Mouse (Mus musculus) stomach, embryonic 15.5 days (tissue): ENCODE results near the gene Trpm3. TPM values are rescaled to one million over a fixed set of nuclear protein-coding genes. Genes with fewer than 3 reads are reported as not detected.

Experiments used
- ATAC-seq: fragments of 200-750 bp; cut with Nextera tagmentation; 2 replicates; pipeline ENCODE4 v1.8.0; 2017; ENCODE audit warnings: low read depth, moderate number of reproducible peaks, moderate TSS enrichment; ENCODE audit not compliant: insufficient read depth, low FRiP score
- H3K27ac ChIP-seq: fragments of 300-500 bp; sonication (generic); 2 replicates; pipeline ENCODE4 v1.5.1; 2015; ENCODE audit warnings: mild to moderate bottlenecking, inconsistent platforms
- H3K27me3 ChIP-seq: fragments of 300-500 bp; sonication (generic); replicated peaks from 2 replicates; pipeline ENCODE4 v1.6.1; 2015; ENCODE audit warnings: inconsistent platforms
- H3K36me3 ChIP-seq: fragments of 300-500 bp; sonication (generic); 2 replicates; pipeline ENCODE4 v1.6.1; 2015; ENCODE audit warnings: inconsistent platforms
- H3K4me1 ChIP-seq: fragments of 300-500 bp; sonication (generic); 2 replicates; pipeline ENCODE4 v1.6.1; 2015; ENCODE audit warnings: inconsistent platforms
- H3K4me2 ChIP-seq: fragments of 300-500 bp; sonication (generic); 2 replicates; pipeline ENCODE4 v1.6.1; 2015; ENCODE audit warnings: mild to moderate bottlenecking, inconsistent platforms
- H3K4me3 ChIP-seq: fragments of 300-500 bp; sonication (generic); replicated peaks from 2 replicates; pipeline ENCODE4 v1.5.1; 2015; ENCODE audit warnings: inconsistent platforms
- H3K9ac ChIP-seq: fragments of 300-500 bp; sonication (generic); 2 replicates; pipeline ENCODE4 v1.6.1; 2015; ENCODE audit warnings: inconsistent platforms
- H3K9me3 ChIP-seq: fragments of 300-500 bp; sonication (generic); 2 replicates; pipeline ENCODE4 v1.6.1; 2016; ENCODE audit warnings: inconsistent platforms
- WGBS: fragments of 180-500 bp; shearing (Covaris S2); methylation state at CpG from one replicate; pipeline ENCODE4 v1.1.7; 2015; 5-methylcytosine and 5-hydroxymethylcytosine counted together
- polyA plus RNA-seq: library from polyadenylated mRNA; unstranded; fragments of >200 nt; fragmentation: Nextera tagmentation; extraction: Ambion mirVana; gene quantifications from 2 replicates; pipeline ENCODE4 v1.2.1, GENCODE M21; 2015

Trpm3 gene
- polyA plus RNA-seq, 1 experiment from 2014 or later: 0.58 TPM

DNA sequence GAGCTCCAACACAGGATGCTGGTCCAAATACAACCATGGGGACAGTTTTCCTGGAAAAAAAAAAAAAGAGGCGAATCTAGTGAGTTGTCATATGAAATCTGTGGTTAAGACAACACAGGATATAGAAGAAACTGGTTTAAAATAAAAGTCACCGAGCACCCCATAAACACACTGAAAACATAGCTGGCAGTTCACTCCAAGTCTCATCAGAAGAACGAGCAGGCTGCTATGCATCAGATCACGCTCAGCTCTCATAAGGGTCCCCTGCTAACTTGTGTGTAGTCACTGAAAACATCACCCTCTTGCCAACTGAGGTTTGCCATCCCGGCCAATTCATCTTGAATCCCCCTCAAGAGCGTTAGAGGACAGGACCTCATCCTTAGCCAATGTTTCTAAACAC lies 476.5 kb downstream of the Trpm3 start:
- no peak for ATAC-seq
- Histone ChIP-seq H3K4me2 (no peak overlapping the region), H3K4me3 (no peak overlapping the region), H3K36me3 (no peaks in the 10 kb centered on the region), H3K9me3 (no peaks in the 10 kb centered on the region), H3K27me3 (no peaks in the 10 kb centered on the region), H3K27ac (no peak overlapping the region), H3K4me1 (no peaks in the 10 kb centered on the region), H3K9ac (no peak overlapping the region)
- WGBS: 86% methylated on average over 6 of the region's 6 CpGs

DNA sequence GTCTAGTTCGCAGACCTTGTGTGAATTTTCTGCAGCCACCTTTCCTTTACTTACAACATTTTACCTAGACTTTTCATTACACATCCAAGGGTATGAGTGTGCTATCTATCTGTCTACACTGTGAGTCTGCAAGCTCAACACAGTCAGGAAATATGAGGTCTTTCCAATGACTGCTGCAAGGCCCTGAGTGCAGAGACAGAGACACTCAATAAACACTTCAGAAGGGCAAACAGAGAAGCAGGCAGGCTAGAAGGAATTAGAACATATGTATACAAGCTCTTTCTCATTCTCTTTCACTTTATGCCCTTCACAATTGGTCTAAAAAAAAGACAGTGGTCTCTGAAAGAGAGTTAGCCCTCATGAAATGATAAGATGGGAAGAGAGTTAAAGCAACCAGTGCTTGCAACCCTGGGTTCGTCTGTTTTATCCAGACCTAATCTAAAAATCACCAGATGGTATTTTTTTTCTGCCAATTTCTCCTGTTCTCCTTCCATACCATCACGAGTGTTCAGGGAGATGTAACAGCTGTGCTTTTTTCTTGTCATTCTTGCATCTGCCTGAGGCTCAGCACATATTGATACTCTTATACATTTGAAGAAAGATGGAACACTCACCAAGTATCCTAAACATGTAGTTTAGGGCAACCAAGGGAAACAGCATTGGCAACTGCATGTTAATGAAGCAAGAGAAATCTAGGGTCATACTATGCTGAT lies 486.1 kb downstream of the Trpm3 start:
- Histone ChIP-seq H3K27me3 (no peaks in the 10 kb centered on the region), H3K4me2 (no peak overlapping the region), H3K4me3 (no peak overlapping the region), H3K27ac (no peak overlapping the region), H3K9ac (no peak overlapping the region), H3K9me3 (no peaks in the 10 kb centered on the region), H3K36me3 (no peaks in the 10 kb centered on the region), H3K4me1 (no peaks in the 10 kb centered on the region)
- ATAC-seq: no peak
- 61% methylated on average over 3 of the region's 3 CpGs for WGBS

DNA sequence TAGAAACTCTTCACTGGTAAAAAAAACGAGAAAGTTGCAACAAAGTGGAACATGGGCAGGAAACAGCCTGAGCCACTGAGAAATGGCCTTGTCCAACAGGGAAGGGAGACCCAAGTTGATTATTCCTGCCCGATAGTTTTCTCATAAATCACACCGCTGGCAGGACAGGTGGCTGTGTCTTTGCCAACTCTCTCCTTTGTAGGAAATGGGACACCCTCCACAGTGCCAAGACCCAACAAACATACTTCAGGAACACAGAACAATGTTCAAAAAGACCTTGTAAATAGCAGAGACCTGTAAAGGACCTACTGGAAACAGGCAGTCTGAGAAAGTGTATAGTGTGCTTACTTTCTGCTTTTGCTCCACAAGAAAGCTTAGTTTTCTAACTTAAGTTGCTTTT lies 490.0 kb downstream of the Trpm3 start:
- Histone ChIP-seq H3K4me1 (no peaks in the 10 kb centered on the region), H3K4me2 (no peak overlapping the region), H3K27ac (no peak overlapping the region), H3K9ac (no peak overlapping the region), H3K9me3 (no peaks in the 10 kb centered on the region), H3K27me3 (no peaks in the 10 kb centered on the region), H3K4me3 (no peak overlapping the region), H3K36me3 (no peaks in the 10 kb centered on the region)
- ATAC-seq: no peak
- WGBS: 75% methylated on average over 3 of the region's 3 CpGs

DNA sequence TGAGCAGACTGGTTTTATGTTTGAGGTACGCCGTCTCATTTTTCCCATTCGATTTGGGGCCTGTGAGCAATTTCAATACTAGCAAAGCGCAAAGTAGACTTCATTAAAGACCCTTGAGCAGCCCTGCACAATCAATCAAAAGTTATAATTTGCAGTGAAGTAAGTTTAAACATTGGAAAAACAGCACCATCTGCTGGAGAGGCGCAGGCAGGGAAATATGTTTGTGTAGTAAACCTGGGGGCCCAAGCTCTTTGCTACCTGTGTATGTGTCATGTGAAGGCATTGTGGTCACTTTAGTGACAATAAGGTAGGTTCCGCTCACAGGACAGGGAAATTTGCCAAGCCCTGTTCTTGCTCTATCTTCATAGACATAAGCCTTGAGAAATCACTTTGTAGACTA lies 492.5 kb downstream of the Trpm3 start:
- Histone ChIP-seq H3K4me3 (no peak overlapping the region), H3K9me3 (no peaks in the 10 kb centered on the region), H3K4me2 (no peak overlapping the region), H3K36me3 (no peaks in the 10 kb centered on the region), H3K27ac (no peak overlapping the region), H3K27me3 (no peaks in the 10 kb centered on the region), H3K4me1 (no peaks in the 10 kb centered on the region), H3K9ac (no peak overlapping the region)
- WGBS: 59% methylated on average over 6 of the region's 6 CpGs
- ATAC-seq: no peak

DNA sequence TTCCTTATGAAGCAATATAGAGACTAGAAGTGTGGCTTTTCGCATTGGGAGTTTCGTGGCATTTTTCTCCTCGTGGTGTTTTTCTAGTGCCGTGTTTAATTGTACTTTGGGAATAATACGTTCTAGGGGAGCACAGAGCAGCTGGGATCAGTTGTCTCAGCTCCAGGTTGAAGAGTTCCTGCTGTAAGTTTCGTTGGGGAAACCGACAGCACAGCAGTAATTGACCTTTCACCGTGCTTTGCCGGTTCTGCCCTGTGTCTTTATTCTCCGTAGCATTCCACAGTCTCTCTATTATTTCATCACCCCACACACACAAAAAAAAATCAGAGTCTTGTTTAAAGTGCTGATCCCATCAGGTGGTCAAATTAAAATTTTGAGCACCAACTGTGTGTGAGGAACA lies 496.8 kb downstream of the Trpm3 start:
- Histone ChIP-seq H3K9me3 (no peaks in the 10 kb centered on the region), H3K9ac (no peak overlapping the region), H3K4me3 (no peak overlapping the region), H3K27ac (no peak overlapping the region), H3K36me3 (no peaks in the 10 kb centered on the region), H3K4me1 (no peaks in the 10 kb centered on the region), H3K4me2 (no peak overlapping the region), H3K27me3 (no peaks in the 10 kb centered on the region)
- WGBS: 46% methylated on average over 10 of the region's 10 CpGs
- no peak for ATAC-seq

DNA sequence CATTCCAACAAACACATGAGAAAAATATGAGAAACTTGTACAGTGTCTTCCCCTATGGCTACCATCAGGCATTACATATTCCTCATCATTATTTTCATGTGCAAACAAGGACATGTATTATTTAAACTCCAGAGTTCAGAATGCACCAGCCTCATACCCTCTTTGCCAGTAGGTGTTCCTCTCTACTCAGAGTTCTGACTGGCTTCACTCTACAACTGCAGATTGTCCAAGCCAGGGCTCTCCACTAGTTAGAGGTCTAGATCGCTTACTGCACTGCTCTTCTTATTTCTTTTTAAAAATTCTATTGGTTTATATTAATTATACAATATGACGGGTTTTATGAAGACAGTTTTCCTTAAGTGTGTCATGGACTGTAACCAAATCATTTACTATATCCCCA lies 498.9 kb downstream of the Trpm3 start:
- whole genome bisulfite sequencing: 84% methylated on average over 2 of the region's 2 CpGs
- ATAC-seq: no peak

DNA sequence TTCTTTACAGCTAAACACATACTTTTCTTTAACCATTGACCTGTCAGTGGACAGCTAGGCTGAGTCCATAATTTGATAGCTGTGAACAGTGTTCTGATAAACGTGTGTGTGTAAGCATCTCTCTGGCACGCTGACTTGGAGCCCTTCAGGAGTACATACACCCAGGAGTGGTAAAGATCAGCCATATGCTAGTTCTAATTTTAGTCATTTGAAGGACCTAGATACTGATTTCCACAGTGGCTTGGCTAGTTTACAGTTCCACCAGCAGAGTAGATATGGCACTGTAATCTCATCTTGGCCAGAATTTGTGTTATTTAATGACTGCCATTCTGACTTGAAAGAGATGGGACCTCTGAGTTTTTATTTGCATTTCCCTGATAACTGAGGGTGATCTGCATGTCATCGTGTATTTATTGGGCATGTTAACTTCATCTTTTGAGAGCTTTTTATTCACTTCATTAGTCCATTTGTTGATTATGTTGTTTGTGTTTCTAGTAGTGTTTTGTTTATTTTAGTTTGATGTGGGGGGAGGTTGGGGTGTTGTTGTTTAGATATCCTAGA lies 499.6 kb downstream of the Trpm3 start:
- no peaks in the 10 kb centered on the region for H3K36me3 ChIP-seq
- H3K9me3 ChIP-seq: no peaks in the 10 kb centered on the region
- no peak overlapping the region for H3K4me3 ChIP-seq
- no peaks in the 10 kb centered on the region for H3K4me1 ChIP-seq
- no peaks in the 10 kb centered on the region for H3K27me3 ChIP-seq
- 63% methylated on average over 3 of the region's 3 CpGs for WGBS
- H3K27ac ChIP-seq: no peak overlapping the region
- H3K9ac ChIP-seq: no peak overlapping the region
- no peak for ATAC-seq
- no peak overlapping the region for H3K4me2 ChIP-seq

More for the DNA sequence above, 498.9 kb downstream of the Trpm3 start:
- Histone ChIP-seq H3K27me3 (no peaks in the 10 kb centered on the region), H3K4me1 (no peaks in the 10 kb centered on the region), H3K4me3 (no peak overlapping the region), H3K36me3 (no peaks in the 10 kb centered on the region), H3K4me2 (no peak overlapping the region), H3K27ac (no peak overlapping the region), H3K9ac (no peak overlapping the region), H3K9me3 (no peaks in the 10 kb centered on the region)

DNA sequence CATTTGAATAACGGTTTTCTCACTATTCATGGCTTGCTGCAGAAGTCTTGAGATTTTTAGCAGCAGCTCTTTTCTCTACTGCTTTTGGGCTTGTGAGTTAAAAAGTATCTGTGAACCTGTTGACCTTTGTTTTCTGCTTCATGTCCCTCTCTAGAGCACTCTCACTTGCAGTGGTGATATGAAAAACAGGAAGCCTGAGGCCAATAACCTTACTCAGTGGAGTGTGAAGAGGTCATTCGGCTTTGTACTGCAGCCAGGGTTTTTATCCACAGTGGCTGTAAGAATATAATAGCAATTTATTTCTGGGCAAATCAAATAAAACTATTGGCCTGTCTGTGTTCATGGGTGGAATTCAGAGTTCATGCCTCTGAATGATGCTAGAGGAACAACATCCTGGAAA lies 503.3 kb downstream of the Trpm3 start:
- 59% methylated on average over 2 of the region's 2 CpGs for WGBS
- no peak overlapping the region for H3K9ac ChIP-seq
- no peaks in the 10 kb centered on the region for H3K9me3 ChIP-seq
- no peak overlapping the region for H3K4me3 ChIP-seq
- no peaks in the 10 kb centered on the region for H3K27me3 ChIP-seq
- ATAC-seq: no peak
- H3K27ac ChIP-seq: no peak overlapping the region
- no peaks in the 10 kb centered on the region for H3K4me1 ChIP-seq
- H3K36me3 ChIP-seq: no peaks in the 10 kb centered on the region
- H3K4me2 ChIP-seq: no peak overlapping the region

DNA sequence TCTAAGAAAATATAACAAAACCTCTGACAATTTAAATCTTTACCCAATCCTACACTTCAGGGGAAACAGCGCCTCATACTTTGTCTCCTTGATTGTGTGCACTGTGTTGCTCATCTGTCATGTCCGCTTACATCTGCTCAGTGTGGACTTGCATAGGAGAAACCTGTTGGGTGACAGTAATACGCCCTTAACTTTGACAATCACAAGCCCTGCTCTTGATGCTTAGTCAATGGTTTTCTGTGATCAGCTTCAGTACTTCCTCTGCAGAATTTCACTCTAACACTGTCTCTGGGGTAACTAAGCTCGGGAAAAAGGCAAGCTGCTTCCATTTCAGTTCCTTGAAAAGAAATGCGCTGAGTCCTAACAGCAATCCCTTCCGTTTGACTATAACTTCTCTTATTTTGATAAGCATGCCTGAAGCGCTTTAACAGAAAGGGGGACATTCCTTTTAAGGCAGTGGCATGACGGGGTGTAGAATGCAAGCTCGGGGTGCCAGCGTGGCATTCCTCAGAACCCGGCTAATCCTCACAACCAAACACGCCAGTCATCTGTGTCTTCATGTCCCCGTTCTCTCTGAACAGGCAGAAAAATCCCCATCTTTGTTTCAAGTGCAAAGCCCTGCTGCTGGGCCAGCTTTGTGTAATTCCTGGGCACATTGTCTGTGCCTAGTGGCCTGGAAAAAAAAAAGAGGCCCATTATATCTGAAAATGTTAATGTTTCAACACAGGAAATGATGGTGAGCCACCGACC lies 517.8 kb downstream of the Trpm3 start:
- H3K27me3 ChIP-seq: no peaks in the 10 kb centered on the region
- no peak for ATAC-seq
- no peak overlapping the region for H3K4me2 ChIP-seq
- no peak overlapping the region for H3K9ac ChIP-seq
- no peaks in the 10 kb centered on the region for H3K9me3 ChIP-seq
- no peak overlapping the region for H3K27ac ChIP-seq
- no peaks in the 10 kb centered on the region for H3K4me1 ChIP-seq
- H3K36me3 ChIP-seq: no peaks in the 10 kb centered on the region
- 66% methylated on average over 14 of the region's 14 CpGs for WGBS
- H3K4me3 ChIP-seq: no peak overlapping the region

DNA sequence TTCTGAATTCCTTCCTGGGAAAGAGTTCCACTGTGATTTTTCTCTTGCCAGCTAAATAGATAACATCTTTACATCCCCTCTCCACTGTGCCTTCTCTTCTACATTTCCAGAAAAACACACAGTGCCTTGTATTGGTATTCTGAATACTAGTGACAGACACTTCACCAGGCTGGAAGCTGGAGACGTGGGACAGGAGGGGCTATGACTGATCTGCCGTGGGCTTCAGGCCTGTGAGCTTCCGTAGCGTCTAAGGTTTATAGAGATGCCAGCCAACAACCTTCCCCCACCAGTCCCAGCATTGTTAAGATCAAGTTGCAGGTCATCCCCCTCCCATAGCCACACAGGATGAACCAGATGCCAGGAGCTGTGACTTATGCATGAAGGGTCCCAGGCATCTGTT lies 518.4 kb downstream of the Trpm3 start:
- H3K9me3 ChIP-seq: no peaks in the 10 kb centered on the region
- no peaks in the 10 kb centered on the region for H3K4me1 ChIP-seq
- no peak for ATAC-seq
- no peaks in the 10 kb centered on the region for H3K36me3 ChIP-seq
- no peak overlapping the region for H3K9ac ChIP-seq
- no peaks in the 10 kb centered on the region for H3K27me3 ChIP-seq
- WGBS: 52% methylated on average over 4 of the region's 4 CpGs
- no peak overlapping the region for H3K27ac ChIP-seq
- H3K4me3 ChIP-seq: no peak overlapping the region
- no peak overlapping the region for H3K4me2 ChIP-seq

DNA sequence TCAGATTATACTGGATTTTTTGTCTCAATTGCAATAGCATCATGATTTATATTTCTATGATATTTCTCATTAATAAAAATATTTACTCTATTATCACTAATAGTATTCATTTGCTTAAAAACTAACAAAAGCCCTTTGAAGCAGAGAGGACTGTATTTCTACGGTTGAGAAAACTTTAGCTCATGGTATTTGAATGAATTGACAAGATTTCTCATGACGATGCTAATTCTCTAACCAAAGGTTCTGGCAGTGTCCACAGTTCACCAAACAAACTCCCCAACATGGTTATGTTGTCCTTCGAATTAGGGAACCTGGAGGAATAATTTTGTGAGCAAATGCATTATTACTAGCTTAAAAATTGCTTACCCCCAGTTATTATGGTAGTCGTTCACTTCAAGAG lies 526.6 kb downstream of the Trpm3 start:
- H3K27me3 ChIP-seq: no peaks in the 10 kb centered on the region
- H3K36me3 ChIP-seq: no peaks in the 10 kb centered on the region
- no peaks in the 10 kb centered on the region for H3K4me1 ChIP-seq
- H3K9me3 ChIP-seq: no peaks in the 10 kb centered on the region
- no peak overlapping the region for H3K9ac ChIP-seq
- no peak overlapping the region for H3K4me2 ChIP-seq
- H3K27ac ChIP-seq: no peak overlapping the region
- no peak overlapping the region for H3K4me3 ChIP-seq
- ATAC-seq: no peak
- WGBS: 80% methylated on average over 4 of the region's 4 CpGs

DNA sequence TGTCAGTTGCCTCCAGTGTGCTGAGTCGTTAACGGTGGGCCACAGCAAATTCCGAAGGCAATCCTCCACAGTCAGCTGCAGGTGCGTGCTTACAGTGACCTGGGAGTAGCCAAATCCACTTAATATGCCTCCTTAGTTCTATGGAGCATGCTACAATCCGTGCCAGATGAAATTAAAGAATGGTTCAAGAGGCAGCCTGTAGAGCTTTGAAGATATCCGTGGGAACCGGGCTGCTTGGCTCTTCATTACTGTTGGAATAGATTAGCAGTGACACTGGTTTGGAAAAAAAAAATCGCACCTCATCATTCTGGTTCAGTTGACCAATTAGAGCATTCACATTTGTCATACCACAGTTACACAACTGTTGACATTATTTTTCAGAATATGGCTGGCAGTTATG lies 531.4 kb downstream of the Trpm3 start:
- Histone ChIP-seq H3K27me3 (no peaks in the 10 kb centered on the region), H3K4me1 (no peaks in the 10 kb centered on the region), H3K4me3 (no peak overlapping the region), H3K9ac (no peak overlapping the region), H3K27ac (no peak overlapping the region), H3K4me2 (no peak overlapping the region), H3K9me3 (no peaks in the 10 kb centered on the region), H3K36me3 (no peaks in the 10 kb centered on the region)
- ATAC-seq: no peak
- 86% methylated on average over 8 of the region's 8 CpGs for WGBS
